Mouse (Mus musculus): ENCODE measurements at regions not wholly inside any gene's neighbourhood (a gene's known extent, or its start where the extent isn't known, plus 50 kb on each side); places are given as distances from the start of the nearest gene placed in this dataset.

DNA sequence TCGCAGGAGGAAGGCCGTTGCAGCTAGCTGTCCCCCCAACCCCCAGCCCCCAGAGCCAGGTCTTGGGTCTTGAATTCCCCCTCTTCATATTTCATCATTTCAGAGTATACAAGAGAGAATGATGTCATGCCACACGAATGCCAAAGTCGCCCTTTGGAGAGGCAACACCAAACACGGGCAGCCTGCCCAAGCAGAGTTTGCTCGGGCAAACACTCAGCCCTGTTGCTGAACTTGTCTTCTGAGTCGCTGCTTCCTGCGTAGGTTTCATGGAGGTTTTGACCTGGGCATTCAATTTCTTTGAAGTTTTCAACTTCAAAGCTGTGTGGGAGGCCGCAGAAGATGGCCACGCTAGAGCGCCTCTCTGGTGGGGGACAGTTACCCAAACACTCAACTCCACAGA lies 72.8 kb upstream of the Slc45a1 start:
- no peak for DNase-seq (ENCODE audit: low spot score)

DNA sequence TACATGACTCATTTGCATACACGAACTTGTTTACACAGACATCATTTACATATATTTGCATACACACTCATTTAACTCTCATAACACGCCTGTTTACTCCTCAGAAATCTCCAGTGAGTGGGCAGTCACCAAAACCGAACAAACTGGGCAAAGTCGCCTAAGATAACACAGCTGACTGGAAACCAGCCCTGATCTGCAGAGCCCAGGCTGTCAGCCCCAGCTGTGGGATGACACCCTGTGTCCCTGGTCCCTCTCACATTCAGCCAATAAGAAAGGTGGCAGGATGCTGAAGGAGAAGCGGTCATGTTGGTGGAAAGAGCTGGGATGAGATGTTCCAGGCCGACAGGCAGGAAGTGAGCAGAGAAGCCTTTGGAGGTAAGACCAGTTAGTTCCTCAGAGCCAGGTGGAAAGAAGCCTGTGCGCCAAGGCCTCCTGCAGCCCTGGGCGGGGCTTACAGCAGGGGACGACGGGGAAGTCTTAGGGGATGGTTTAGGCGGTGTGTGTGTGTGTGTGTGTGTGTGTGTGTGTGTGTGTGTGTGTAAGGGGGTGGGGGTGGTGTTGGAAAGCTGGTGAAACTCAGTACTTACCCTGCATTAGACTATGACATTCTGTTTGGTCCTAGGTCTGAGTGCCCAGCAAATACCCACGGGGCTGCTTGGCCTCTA lies 69.8 kb upstream of the Slc45a1 start:
- no peak for DNase-seq (ENCODE audit: low spot score)

DNA sequence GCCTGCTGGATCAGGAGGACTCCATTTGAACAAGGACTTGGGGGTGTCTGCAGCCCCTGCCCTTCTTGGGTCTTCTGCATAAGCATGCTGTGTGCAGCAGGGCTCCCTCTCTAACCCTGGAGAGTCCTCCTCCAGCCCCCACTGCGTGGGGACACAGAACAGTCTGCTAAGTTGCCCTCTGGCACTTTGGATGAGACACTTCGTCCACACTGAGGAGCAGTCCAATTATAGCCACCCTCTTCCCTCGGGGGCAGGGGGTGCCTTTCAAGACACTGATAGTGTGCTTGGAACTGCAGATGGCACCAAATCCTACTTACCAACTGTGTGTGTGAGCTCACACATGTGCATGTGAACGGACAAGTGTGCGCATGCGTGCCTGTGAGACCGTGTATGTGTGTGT lies 65.9 kb upstream of the Slc45a1 start:
- no peak for DNase-seq (ENCODE audit: low spot score)

DNA sequence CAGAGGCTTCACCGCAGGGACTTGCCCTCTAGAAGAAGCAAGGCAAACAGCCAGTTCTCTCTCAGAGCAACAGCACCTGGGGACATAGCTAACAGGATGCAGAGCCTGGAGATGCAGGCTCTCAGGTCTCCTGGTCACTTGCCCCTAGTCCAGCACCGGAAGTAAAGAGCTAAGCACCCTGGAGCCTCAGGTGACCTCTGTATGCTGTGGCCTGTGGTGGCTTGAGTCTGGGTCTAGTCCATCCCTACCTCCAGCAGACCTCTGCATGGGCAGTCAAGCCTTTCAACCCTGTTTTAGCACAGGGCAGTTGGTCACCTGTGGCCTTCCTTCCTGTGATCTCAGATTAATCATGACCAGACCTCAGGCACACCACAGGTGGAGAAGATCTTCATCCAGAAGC lies 63.1 kb upstream of the Slc45a1 start:
- no peak for DNase-seq (ENCODE audit: low spot score)

DNA sequence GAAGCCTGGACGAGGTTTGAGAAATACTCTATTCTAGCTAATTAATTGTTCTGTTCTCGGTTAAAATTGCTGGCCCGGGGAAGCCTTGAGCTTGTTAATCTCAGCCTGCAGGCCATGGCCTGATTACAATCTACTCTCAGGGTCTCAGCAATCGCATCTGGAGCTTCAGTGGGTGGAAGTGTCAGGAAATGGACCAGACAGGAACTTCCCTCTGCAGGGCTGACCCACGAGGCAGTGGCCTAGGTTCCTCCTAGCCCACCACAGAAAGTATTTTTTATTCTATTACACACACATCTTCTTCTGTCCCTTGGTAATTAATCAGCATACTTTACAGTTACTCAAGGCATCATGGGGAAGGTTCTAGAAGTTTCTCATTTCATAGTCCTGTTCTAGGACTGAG lies 61.3 kb upstream of the Slc45a1 start:
- DNase-seq (ENCODE audit: low spot score) = no peak

DNA sequence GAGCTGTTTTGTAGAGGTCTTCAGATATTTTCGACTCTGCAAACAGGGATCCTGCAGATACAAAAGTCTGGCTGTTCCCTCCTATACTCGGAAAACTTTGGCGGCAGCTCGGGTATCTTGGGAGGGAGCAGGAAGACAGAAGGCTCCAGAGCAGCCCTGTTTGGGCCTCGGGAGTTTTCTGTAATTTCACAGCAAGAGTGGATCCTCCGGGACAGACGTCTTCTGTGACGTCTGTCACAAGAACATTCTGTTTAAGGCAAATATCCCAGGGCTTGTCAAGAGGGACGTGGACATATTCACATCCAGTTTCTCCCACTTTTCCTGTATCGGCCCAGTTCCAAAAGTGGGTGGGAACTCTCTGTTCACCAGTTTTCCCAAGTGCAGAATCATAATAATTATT lies 60.9 kb upstream of the Slc45a1 start:
- no peak for DNase-seq (ENCODE audit: low spot score)

DNA sequence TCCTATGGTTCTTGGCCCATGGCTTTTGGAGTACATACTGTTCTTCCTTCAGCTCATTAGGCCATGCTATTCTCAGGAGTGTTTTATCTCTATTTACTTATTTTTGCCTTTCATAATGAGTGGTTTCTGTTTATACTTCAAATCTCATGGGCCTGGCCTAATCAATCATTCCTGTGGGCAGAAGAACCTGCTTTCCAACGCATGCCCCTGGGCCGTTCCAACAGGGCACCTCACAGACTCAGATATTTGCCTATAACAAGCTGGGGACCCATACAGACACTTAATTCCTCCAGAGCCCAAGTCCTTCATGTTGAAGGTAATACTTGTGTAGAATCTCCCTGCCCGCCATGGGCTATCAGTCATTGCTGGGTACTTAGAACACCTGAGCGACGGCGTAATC lies 59.7 kb upstream of the Slc45a1 start:
- DNase-seq (ENCODE audit: low spot score) = no peak

DNA sequence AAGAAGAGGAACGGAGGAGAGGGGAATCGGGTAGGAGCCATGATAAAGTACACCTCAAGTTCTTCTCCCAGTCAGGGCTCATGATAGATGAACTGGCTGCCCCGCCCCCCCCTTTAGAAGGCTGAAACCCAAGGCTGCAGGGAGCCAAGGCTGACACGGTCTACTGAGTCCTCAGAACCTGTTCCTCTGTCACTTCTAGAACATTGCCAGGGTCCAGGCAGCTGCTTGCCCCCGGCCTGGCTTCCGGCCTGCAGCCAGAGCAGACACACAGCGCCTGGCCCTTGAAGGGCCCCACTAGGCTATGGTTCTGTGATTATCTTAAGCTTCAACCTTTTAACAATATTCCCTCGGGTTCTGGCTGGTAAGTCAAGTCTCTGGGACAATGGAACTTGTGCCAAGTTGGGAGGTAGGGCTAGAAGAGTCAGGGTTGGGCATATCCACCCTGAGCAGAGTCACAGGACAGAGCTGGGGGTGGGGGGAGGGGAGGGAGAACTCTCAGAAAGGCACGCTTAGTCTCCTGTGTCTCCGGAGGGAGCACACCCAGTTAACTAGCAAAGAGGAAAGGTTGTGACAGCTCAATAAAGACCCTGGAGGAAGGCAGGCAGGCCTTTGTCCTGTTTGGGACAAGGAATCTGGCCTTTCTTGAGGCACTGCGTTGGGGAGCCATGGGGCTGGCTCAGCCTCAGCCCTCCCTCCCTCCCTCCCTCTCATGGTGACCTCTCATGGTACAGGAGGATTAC lies 57.6 kb upstream of the Slc45a1 start:
- no peak for DNase-seq (ENCODE audit: low spot score)

DNA sequence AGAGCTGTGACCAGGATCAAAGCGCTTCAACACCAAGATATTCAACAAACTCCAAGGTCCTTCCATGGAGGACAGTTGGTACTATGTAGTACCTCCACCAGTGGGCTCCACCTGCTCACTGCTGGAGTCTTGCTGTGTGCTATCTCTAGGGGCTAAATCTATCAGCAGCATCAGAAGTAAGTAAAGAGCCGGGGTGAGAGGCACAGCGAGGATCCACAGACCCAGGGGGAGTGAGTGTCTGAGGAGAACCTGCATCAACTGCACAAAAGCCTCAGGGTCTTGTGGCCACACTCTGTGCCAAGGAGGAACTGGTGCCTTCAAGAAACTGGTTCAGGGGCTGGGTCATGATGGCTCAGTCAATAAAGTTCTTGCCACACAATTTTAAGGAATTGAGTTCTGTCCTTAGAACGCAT lies 56.6 kb upstream of the Slc45a1 start:
- DNase-seq (ENCODE audit: low spot score) = peak; percentile 18

DNA sequence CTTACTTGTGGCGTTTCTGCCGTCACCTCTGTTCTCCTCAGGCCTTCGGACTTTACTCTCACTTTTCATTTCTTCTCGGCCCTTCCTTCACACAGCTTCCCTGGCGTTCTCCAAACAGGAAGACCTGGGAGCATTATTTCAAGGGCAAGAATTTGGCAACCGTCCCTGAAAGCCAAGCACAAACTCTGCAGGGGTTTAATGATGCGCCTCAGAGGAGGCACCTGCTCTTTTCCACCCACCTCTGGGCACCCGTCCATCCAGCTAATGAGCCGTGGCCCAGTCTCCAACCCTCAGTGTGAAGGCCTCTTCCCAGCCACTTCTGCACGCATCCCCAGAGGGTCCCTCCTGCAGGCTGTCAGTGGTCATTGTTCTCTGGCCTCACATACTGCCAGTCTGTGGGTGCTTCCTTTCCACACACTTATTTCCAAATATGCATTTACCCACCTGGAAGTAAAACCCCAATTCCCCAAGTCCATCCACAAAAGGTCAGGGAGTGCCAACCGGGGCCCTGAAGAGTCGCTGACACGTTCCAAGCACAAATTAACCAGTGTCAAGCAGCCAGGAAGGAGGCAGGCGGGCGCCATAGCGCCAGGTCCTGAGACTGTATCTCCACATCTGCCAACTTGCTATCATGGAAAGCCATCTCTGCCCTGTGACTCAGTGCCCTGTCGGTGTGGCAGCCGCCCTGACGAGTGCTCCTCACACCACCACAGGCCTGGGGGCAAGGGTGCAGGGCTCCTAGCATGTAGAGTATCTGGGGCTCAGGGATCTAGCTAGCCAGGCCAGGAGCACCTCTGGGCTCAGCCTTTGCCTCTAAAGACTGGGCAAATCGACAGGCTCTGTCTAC lies 56.0 kb upstream of the Slc45a1 start:
- DNase-seq (ENCODE audit: low spot score) = no peak

DNA sequence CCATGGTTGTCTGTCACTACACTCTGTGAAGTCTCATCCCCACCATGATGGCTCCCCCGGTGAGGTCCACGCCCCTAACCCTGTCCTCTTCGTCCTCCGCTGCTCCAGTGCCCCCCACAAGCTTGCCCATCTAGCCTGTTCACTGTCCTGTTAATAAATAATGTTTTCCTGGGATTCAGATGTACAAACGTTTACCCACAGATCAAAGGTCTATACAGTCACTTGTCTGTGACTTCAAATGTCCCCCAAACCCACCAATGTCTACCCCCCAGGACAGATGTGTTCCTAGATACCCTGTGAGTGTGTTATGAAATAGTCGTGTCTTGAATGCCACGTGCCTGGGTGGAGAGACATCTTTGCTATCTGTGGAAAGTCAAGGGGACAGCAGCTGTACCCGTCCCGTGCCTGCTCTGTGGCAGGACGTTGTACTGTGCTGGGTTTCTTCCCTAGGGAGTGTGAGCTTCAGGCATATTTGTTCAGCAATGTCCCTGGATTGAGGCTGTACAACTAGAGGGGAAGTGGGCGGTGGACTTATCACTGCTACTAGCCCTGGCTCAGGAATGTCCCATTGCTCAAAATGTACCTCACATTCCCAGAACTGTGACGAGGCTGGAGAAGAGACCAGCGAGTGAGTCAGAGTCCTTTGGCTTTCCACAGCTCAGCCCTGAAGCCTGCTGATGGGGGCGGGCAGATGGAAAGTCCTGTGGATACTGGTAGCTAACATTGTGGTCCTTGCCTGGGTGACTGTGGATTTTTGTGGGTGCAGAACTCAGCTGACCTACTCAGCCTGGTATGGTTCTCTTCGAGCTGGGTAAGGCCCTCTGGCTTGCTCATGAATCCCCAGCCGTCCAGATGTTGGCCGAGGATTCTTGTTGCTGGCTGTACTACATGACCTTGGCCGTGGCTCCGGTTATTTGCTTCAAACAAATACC lies 55.1 kb upstream of the Slc45a1 start:
- peak; percentile 74 for DNase-seq (ENCODE audit: low spot score)

DNA sequence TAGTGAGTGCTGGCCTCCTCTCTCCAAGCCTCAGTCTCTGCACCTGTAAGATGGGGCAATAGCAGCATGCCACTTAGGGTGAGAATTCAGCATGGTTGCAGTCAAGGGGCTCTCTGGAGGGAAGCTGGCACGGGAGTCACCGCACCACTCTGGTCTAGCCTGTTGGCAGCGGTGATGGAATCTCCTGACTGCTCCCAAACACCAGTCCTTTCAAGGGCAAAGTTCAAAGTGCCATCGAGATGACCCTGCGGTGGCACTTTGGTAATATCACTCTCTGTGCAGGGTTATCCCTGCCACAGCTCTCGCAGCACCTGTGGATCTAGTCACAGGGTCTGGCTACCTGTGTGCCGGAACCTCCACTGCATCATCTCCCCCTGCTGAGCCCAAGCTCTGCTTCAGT lies 54.3 kb upstream of the Slc45a1 start:
- DNase-seq (ENCODE audit: low spot score) = no peak

DNA sequence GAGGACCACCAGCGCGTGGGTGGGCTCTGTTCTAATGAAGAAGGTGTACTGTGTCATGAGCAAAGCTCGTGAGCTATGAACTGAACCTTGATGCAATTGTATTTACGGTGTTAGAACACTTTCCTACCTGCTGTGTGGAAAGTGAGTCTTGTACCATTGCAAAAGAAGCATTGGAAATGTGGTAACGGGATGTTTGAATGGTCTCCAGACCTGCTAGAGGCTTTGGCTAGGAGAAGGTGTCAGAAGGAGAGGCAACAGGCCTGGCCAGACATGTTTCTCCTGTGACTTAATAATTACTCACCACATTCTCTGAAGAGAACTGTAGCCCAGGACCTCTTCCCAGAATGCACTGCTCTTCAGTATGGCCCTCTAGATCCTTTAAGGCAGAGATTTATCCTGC lies 51.3 kb upstream of the Slc45a1 start:
- DNase-seq (ENCODE audit: low spot score) = no peak

All from yolk sac, embryonic 10.5 days (tissue).